Mouse (Mus musculus): ENCODE measurements at regions not wholly inside any gene's neighbourhood (a gene's known extent, or its start where the extent isn't known, plus 50 kb on each side); places are given as distances from the start of the nearest gene placed in this dataset.

GRCm38 (mm10) chr12:86579716-86580115 is 98.8 kb upstream of the Vash1 start:
- 88% methylated on average over 2 of the region's 2 CpGs for WGBS
- no peak overlapping the region for H3K4me3 ChIP-seq (ENCODE audit: low read depth, low read length)
- no peak overlapping the region for H3K4me2 ChIP-seq (ENCODE audit: low read length)
- H3K27ac ChIP-seq (ENCODE audit: low read depth, low read length), result no peak overlapping the region
- no peaks in the 10 kb centered on the region for H3K36me3 ChIP-seq (ENCODE audit: control insufficient read depth, insufficient read depth, low read length)
- no peaks in the 10 kb centered on the region for H3K9me3 ChIP-seq (replicated peaks; ENCODE audit: control insufficient read depth, low read length)
- ATAC-seq (no peak), DNase-seq (ENCODE audit: low spot score) (no peak)
- no peaks in the 10 kb centered on the region for H3K4me1 ChIP-seq (ENCODE audit: control insufficient read depth, insufficient read depth, low read length)
- no peak overlapping the region for H3K9ac ChIP-seq (ENCODE audit: low read length)
- no peaks in the 10 kb centered on the region for H3K27me3 ChIP-seq (replicated peaks; ENCODE audit: control insufficient read depth, insufficient read depth, low read length)

DNA sequence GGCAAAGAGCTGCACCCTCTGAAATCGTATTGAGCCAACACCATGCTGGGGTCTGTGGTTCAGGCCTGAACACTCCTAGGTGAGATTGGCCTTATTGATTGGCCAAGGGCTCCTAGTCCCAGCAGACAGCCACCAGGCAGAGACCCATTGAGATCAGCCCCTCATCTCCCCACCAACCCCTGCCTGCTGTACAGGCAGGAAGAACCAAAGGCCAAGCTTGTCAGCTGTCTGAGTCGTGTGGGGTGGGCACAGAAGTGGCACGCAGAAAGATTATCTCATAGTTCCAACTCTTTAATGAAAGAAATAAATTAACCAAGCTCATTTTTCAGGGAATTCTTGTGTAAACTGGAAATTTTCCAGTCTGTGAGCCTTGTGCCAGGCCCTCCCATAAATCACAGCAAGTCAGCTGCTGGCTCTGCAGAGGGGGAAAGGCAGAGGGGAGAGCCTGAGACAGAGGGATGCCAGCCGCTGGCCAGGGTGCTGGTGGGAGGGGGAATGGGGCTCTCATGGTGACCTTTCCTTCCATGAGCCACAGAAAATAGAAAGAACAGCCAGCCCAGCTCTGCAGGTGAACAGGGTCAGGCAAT is 98.3 kb upstream of the Vash1 start:
- H3K9me3 ChIP-seq (replicated peaks; ENCODE audit: control insufficient read depth, low read length), result no peaks in the 10 kb centered on the region
- H3K27ac ChIP-seq (ENCODE audit: low read depth, low read length), result no peak overlapping the region
- no peak overlapping the region for H3K4me3 ChIP-seq (ENCODE audit: low read depth, low read length)
- ATAC-seq (no peak), DNase-seq (ENCODE audit: low spot score) (peak; percentile 63)
- no peak overlapping the region for H3K9ac ChIP-seq (ENCODE audit: low read length)
- no peaks in the 10 kb centered on the region for H3K27me3 ChIP-seq (replicated peaks; ENCODE audit: control insufficient read depth, insufficient read depth, low read length)
- no peak overlapping the region for H3K4me2 ChIP-seq (ENCODE audit: low read length)
- WGBS, result 48% methylated on average over 4 of the region's 4 CpGs
- H3K4me1 ChIP-seq (ENCODE audit: control insufficient read depth, insufficient read depth, low read length), result no peaks in the 10 kb centered on the region
- no peaks in the 10 kb centered on the region for H3K36me3 ChIP-seq (ENCODE audit: control insufficient read depth, insufficient read depth, low read length)

DNA sequence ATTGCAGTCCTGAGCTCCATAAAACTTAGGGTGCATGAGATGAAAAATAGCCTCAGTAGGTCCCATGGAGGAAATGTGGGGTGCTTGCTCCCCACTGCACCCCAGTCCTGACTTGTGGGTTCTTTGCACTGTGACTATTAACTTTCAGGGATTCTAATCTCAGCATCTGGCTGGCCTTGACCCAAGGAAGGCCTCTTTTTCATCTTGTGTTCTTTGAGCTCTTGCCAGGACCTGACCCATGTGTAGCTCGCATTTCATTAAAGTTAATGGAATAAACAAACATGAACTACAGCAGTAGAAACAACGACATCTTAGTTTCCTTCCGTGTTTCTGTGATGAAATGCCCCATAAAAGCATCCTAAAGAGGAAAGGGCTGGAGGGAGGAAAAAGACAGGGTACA is 96.4 kb upstream of the Vash1 start:
- no peak overlapping the region for H3K9ac ChIP-seq (ENCODE audit: low read length)
- DNase-seq (ENCODE audit: low spot score), result no peak
- H3K36me3 ChIP-seq (ENCODE audit: control insufficient read depth, insufficient read depth, low read length), result no peaks in the 10 kb centered on the region
- H3K27ac ChIP-seq (ENCODE audit: low read depth, low read length), result no peak overlapping the region
- H3K9me3 ChIP-seq (replicated peaks; ENCODE audit: control insufficient read depth, low read length), result no peaks in the 10 kb centered on the region
- H3K27me3 ChIP-seq (replicated peaks; ENCODE audit: control insufficient read depth, insufficient read depth, low read length), result no peaks in the 10 kb centered on the region
- H3K4me3 ChIP-seq (ENCODE audit: low read depth, low read length), result no peak overlapping the region
- no peak for ATAC-seq
- 63% methylated on average over 3 of the region's 3 CpGs for WGBS
- no peaks in the 10 kb centered on the region for H3K4me1 ChIP-seq (ENCODE audit: control insufficient read depth, insufficient read depth, low read length)
- H3K4me2 ChIP-seq (ENCODE audit: low read length), result no peak overlapping the region

- no peak overlapping the region for H3K27ac ChIP-seq (ENCODE audit: low read depth, low read length)
Measured at GRCm38 (mm10) chr12:86588010-86588409, 90.5 kb upstream of the Vash1 start.

GRCm38 (mm10) chr12:86592509-86592908 is 86.0 kb upstream of the Vash1 start:
- Histone ChIP-seq H3K27ac (ENCODE audit: low read depth, low read length) (no peak overlapping the region), H3K36me3 (ENCODE audit: control insufficient read depth, insufficient read depth, low read length) (no peaks in the 10 kb centered on the region), H3K9ac (ENCODE audit: low read length) (no peak overlapping the region), H3K9me3 (replicated peaks; ENCODE audit: control insufficient read depth, low read length) (no peaks in the 10 kb centered on the region), H3K4me3 (ENCODE audit: low read depth, low read length) (no peak overlapping the region), H3K4me2 (ENCODE audit: low read length) (no peak overlapping the region), H3K4me1 (ENCODE audit: control insufficient read depth, insufficient read depth, low read length) (no peaks in the 10 kb centered on the region), H3K27me3 (replicated peaks; ENCODE audit: control insufficient read depth, insufficient read depth, low read length) (no peaks in the 10 kb centered on the region)
- DNase-seq (ENCODE audit: low spot score) (no peak), ATAC-seq (no peak)
- WGBS, result 90% methylated on average over 7 of the region's 7 CpGs

More at GRCm38 (mm10) chr12:86588010-86588409, 90.5 kb upstream of the Vash1 start:
- Histone ChIP-seq H3K36me3 (ENCODE audit: control insufficient read depth, insufficient read depth, low read length) (no peaks in the 10 kb centered on the region), H3K4me2 (ENCODE audit: low read length) (no peak overlapping the region), H3K9ac (ENCODE audit: low read length) (no peak overlapping the region), H3K4me1 (ENCODE audit: control insufficient read depth, insufficient read depth, low read length) (no peaks in the 10 kb centered on the region), H3K9me3 (replicated peaks; ENCODE audit: control insufficient read depth, low read length) (no peaks in the 10 kb centered on the region), H3K27me3 (replicated peaks; ENCODE audit: control insufficient read depth, insufficient read depth, low read length) (no peaks in the 10 kb centered on the region), H3K4me3 (ENCODE audit: low read depth, low read length) (no peak overlapping the region)
- ATAC-seq, result peak; percentile 68
- DNase-seq (ENCODE audit: low spot score), result peak; percentile 49
- WGBS, result 69% methylated on average over 6 of the region's 6 CpGs

- H3K36me3 ChIP-seq (ENCODE audit: control insufficient read depth, insufficient read depth, low read length), result no peaks in the 10 kb centered on the region
- ATAC-seq (no peak), DNase-seq (ENCODE audit: low spot score) (no peak)
- H3K9ac ChIP-seq (ENCODE audit: low read length), result no peak overlapping the region
- no peaks in the 10 kb centered on the region for H3K9me3 ChIP-seq (replicated peaks; ENCODE audit: control insufficient read depth, low read length)
- no peak overlapping the region for H3K27ac ChIP-seq (ENCODE audit: low read depth, low read length)
- 96% methylated on average over 11 of the region's 11 CpGs for WGBS
- no peak overlapping the region for H3K4me3 ChIP-seq (ENCODE audit: low read depth, low read length)
- no peak overlapping the region for H3K4me2 ChIP-seq (ENCODE audit: low read length)
- H3K4me1 ChIP-seq (ENCODE audit: control insufficient read depth, insufficient read depth, low read length), result no peaks in the 10 kb centered on the region
- H3K27me3 ChIP-seq (replicated peaks; ENCODE audit: control insufficient read depth, insufficient read depth, low read length), result no peaks in the 10 kb centered on the region
Measured at GRCm38 (mm10) chr12:86594647-86595046, 83.9 kb upstream of the Vash1 start.

DNA sequence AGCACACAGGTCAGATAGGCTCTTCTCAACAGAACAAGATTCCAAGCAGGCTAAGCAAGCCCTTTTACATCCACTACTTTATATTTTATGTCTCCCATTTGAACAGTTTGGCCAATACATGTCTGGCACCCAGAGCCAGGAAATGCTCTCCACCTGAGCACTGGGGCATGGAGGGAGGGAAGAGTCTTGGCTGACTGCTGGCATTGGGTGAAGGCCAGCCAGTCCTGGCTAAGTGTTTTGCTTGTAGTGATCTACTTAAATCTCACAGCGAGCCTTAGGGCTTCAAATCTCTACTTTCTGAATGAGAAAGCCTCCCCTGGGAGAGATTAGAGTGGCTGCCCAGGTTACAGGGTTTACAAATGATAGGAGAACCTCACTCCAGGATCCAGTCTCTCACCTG is 78.5 kb upstream of the Vash1 start:
- Histone ChIP-seq H3K9ac (ENCODE audit: low read length) (no peak overlapping the region), H3K4me1 (ENCODE audit: control insufficient read depth, insufficient read depth, low read length) (no peaks in the 10 kb centered on the region), H3K27me3 (replicated peaks; ENCODE audit: control insufficient read depth, insufficient read depth, low read length) (no peaks in the 10 kb centered on the region), H3K36me3 (ENCODE audit: control insufficient read depth, insufficient read depth, low read length) (no peaks in the 10 kb centered on the region), H3K9me3 (replicated peaks; ENCODE audit: control insufficient read depth, low read length) (no peaks in the 10 kb centered on the region), H3K4me3 (ENCODE audit: low read depth, low read length) (no peak overlapping the region), H3K27ac (ENCODE audit: low read depth, low read length) (no peak overlapping the region), H3K4me2 (ENCODE audit: low read length) (no peak overlapping the region)
- DNase-seq (ENCODE audit: low spot score) (no peak), ATAC-seq (no peak)
- 35% methylated on average over 1 of the region's 1 CpGs for WGBS

DNA sequence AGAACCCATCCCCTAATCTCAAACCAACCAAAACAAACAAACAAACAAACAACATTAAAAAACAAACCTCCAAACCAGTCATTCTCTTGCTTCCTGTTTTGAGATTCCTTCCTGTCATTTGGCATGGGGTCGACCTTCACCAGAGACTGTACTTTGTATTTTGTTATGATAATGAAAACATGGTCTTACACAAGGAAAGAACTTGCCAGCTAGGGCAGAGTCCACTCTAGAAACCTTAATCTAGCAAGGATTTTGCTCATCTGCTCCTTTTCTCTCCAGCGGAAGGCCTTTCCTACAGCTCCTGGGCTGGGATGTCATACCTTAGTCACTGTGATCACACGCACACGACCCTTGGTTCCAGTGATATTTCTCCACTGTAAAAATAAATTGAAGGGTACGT is 75.0 kb upstream of the Vash1 start:
- Histone ChIP-seq H3K4me1 (ENCODE audit: control insufficient read depth, insufficient read depth, low read length) (no peaks in the 10 kb centered on the region), H3K4me2 (ENCODE audit: low read length) (no peak overlapping the region), H3K27ac (ENCODE audit: low read depth, low read length) (no peak overlapping the region), H3K9me3 (replicated peaks; ENCODE audit: control insufficient read depth, low read length) (no peaks in the 10 kb centered on the region), H3K4me3 (ENCODE audit: low read depth, low read length) (no peak overlapping the region), H3K9ac (ENCODE audit: low read length) (no peak overlapping the region), H3K36me3 (ENCODE audit: control insufficient read depth, insufficient read depth, low read length) (no peaks in the 10 kb centered on the region), H3K27me3 (replicated peaks; ENCODE audit: control insufficient read depth, insufficient read depth, low read length) (no peaks in the 10 kb centered on the region)
- WGBS, result 96% methylated on average over 5 of the region's 5 CpGs
- DNase-seq (ENCODE audit: low spot score), result no peak
- no peak for ATAC-seq

- Histone ChIP-seq H3K9ac (ENCODE audit: low read length) (no peak overlapping the region), H3K4me1 (ENCODE audit: control insufficient read depth, insufficient read depth, low read length) (no peaks in the 10 kb centered on the region), H3K4me2 (ENCODE audit: low read length) (no peak overlapping the region), H3K36me3 (ENCODE audit: control insufficient read depth, insufficient read depth, low read length) (no peaks in the 10 kb centered on the region), H3K27me3 (replicated peaks; ENCODE audit: control insufficient read depth, insufficient read depth, low read length) (no peaks in the 10 kb centered on the region), H3K27ac (ENCODE audit: low read depth, low read length) (no peak overlapping the region), H3K9me3 (replicated peaks; ENCODE audit: control insufficient read depth, low read length) (no peaks in the 10 kb centered on the region), H3K4me3 (ENCODE audit: low read depth, low read length) (no peak overlapping the region)
- no peak for DNase-seq (ENCODE audit: low spot score)
- 43% methylated on average over 9 of the region's 9 CpGs for WGBS
- ATAC-seq, result no peak
Measured at GRCm38 (mm10) chr12:86612431-86613040, 66.0 kb upstream of the Vash1 start.

All from forebrain, embryonic 14.5 days (tissue).